Mouse (Mus musculus): ENCODE measurements around the gene C2cd5. TPM values are rescaled to one million over a fixed set of nuclear protein-coding genes. Genes with fewer than 3 reads are reported as not detected.

Gene C2cd5
- total and polyA plus RNA-seq, 3 experiments = 19.1 to 22.3 (median 19.7) TPM

- in situ Hi-C loops (cut with MboI; ENCODE audit: low pct_ligation_motif_present, low pct_unique_long_range_greater_than_20kb, low sequenced_read_pairs) (no loop called here), dilution Hi-C loops (cut with MboI; ENCODE audit: extremely low pct_ligation_motif_present, extremely low pct_unique_long_range_greater_than_20kb, low sequenced_read_pairs) (no loop called here)
- no peaks in the 10 kb centered on the region for H3K9me3 ChIP-seq (replicated peaks; ENCODE audit: low read length)
- H3K36me3 ChIP-seq (replicated peaks in 1 of 2; ENCODE audit: control insufficient read depth in 1 of 2, insufficient read depth in 1 of 2, low read length in 1 of 2) = peaks cover 26 to 61% of the 10 kb centered on the region in 2 experiments
- H3K27ac ChIP-seq (ENCODE audit: insufficient read depth, low read depth) = no peak overlapping the region
- no peak overlapping the region for H3K4me3 ChIP-seq (replicated peaks in 1 of 3; ENCODE audit: low read depth in 2 of 3, low read length in 2 of 3, poor library complexity in 1 of 3)
- no peak for DNase-seq (ENCODE audit: extremely low read depth)
- H3K27me3 ChIP-seq (replicated peaks) = no peaks in the 10 kb centered on the region
- no peak overlapping the region for H3K9ac ChIP-seq (ENCODE audit: insufficient read depth, low read depth)
- no peaks in the 10 kb centered on the region for H3K79me2 ChIP-seq (replicated peaks; ENCODE audit: control insufficient read depth, extremely low read depth, insufficient read depth, poor library complexity, severe bottlenecking)
- peaks cover 0 to 10% of the 10 kb centered on the region in 2 experiments; a peak in 2 of 4 replicates for H3K4me1 ChIP-seq (ENCODE audit: control insufficient read depth in 1 of 2, insufficient read depth in 2 of 2)
- no peak for TF ChIP-seq NRF1 (IDR thresholded peaks at IDR 0.05; ENCODE audit: low read depth, low read length)
- no peak for TF ChIP-seq ZNF384 (IDR thresholded peaks at IDR 0.05; ENCODE audit: low read depth, low read length)
- TF ChIP-seq UBTF (IDR thresholded peaks at IDR 0.05; ENCODE audit: low read depth, low read length) = no peak
- no peak for TF ChIP-seq RAD21 (IDR thresholded peaks at IDR 0.05; ENCODE audit: low read depth, low read length)
- no peak overlapping the region for H3K4me2 ChIP-seq (ENCODE audit: insufficient read depth, low read depth, poor library complexity, severe bottlenecking)
Measured at GRCm38 (mm10) chr6:143069606-143070005, 30.3 kb downstream of the C2cd5 start.

DNA sequence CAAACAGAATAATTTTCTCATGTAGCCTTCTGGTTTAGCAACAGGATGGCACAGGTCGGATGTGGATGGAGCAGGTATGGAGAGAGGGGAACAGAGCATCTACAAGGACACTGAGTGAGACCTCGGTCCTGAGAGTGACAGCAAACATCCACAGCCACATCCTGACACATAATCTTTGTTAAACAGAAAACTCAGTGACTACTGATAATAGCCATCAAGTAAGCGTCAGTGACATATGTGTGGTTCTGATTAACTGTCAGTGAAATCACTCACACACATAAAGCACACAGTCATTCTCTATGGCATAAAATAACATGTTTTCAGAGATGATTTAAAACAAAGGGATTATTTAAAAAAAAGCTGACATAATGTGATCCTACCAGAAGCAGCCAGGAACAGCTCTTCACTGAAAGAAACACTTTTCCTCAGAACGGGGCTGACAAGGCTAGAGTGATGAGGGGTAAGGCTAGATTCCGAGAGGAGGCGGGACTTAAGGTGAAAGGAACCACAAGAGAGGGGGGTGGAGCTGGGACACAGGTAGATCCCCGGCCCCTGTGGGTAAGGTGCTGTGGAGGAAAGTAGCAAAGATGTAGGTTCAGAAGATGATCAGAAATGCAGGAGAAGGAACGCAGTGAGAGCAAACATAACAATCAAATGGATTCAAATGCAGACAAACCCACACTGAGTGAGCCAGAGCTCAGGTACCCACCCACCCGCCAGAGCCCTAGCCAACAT is 31.6 kb downstream of the C2cd5 start:
- no peak for DNase-seq (ENCODE audit: extremely low read depth)

DNA sequence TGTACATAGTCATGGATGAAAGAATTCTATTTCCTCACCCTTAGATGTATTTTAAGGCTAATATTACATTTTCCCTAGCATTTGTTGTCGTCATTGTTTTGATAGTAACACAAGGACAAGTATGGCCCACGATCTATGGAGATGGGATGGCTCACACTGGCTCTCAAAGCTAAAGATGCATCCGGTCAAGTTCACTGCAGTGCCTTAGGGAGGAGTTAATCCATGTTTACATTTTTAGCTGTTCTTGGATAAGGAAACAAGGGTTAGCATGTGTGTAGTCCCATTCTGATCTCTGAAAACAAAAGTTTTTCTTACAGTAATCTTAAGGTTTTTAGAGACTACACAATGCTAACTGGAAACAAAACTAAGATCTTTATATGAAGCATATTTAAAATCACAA is 32.3 kb downstream of the C2cd5 start:
- in situ Hi-C loops (cut with MboI; ENCODE audit: low pct_ligation_motif_present, low pct_unique_long_range_greater_than_20kb, low sequenced_read_pairs) (no loop called here), dilution Hi-C loops (cut with MboI; ENCODE audit: extremely low pct_ligation_motif_present, extremely low pct_unique_long_range_greater_than_20kb, low sequenced_read_pairs) (no loop called here)
- peaks cover 14 to 65% of the 10 kb centered on the region in 2 experiments for H3K36me3 ChIP-seq (replicated peaks in 1 of 2; ENCODE audit: control insufficient read depth in 1 of 2, insufficient read depth in 1 of 2, low read length in 1 of 2)
- no peak overlapping the region for H3K9ac ChIP-seq (ENCODE audit: insufficient read depth, low read depth)
- H3K4me2 ChIP-seq (ENCODE audit: insufficient read depth, low read depth, poor library complexity, severe bottlenecking) = no peak overlapping the region
- no peak for DNase-seq (ENCODE audit: extremely low read depth)
- H3K9me3 ChIP-seq (replicated peaks; ENCODE audit: low read length) = no peaks in the 10 kb centered on the region
- no peak overlapping the region for H3K4me3 ChIP-seq (replicated peaks in 1 of 3; ENCODE audit: low read depth in 2 of 3, low read length in 2 of 3, poor library complexity in 1 of 3)
- H3K27ac ChIP-seq (ENCODE audit: insufficient read depth, low read depth) = no peak overlapping the region
- TF ChIP-seq JUN (IDR thresholded peaks at IDR 0.05; ENCODE audit: insufficient read depth, low read depth, low read length) (no peak), JUND (conservative IDR thresholded peaks at IDR 0.05; ENCODE audit: low read depth, low read length) (no peak), ETS1 (conservative IDR thresholded peaks at IDR 0.05; ENCODE audit: low read depth, low read length) (no peak)
- no peaks in the 10 kb centered on the region for H3K4me1 ChIP-seq (ENCODE audit: control insufficient read depth in 1 of 2, insufficient read depth in 2 of 2)
- no peaks in the 10 kb centered on the region for H3K79me2 ChIP-seq (replicated peaks; ENCODE audit: control insufficient read depth, extremely low read depth, insufficient read depth, poor library complexity, severe bottlenecking)
- no peaks in the 10 kb centered on the region for H3K27me3 ChIP-seq (replicated peaks)

More for the DNA sequence above, 31.6 kb downstream of the C2cd5 start:
- no peaks in the 10 kb centered on the region for H3K79me2 ChIP-seq (replicated peaks; ENCODE audit: control insufficient read depth, extremely low read depth, insufficient read depth, poor library complexity, severe bottlenecking)
- no peak for TF ChIP-seq E2F4 (IDR thresholded peaks at IDR 0.05; ENCODE audit: insufficient replicate concordance, low read depth, low read length)
- TF ChIP-seq MAX (IDR thresholded peaks at IDR 0.05; ENCODE audit: low read length) = no peak
- TF ChIP-seq GABPA (IDR thresholded peaks at IDR 0.05; ENCODE audit: insufficient replicate concordance, low read depth, low read length) = no peak
- no peak for TF ChIP-seq MEF2A (IDR thresholded peaks at IDR 0.05; ENCODE audit: borderline replicate concordance, low read depth, low read length)
- TF ChIP-seq NELFE (IDR thresholded peaks at IDR 0.05; ENCODE audit: low read depth, low read length) = no peak
- TF ChIP-seq KAT2A (IDR thresholded peaks at IDR 0.05; ENCODE audit: insufficient replicate concordance, low read length) = no peak
- TF ChIP-seq HCFC1 (IDR thresholded peaks at IDR 0.05; ENCODE audit: low read depth, low read length) = no peak
- TF ChIP-seq NRF1 (IDR thresholded peaks at IDR 0.05; ENCODE audit: low read depth, low read length) = no peak
- TF ChIP-seq MXI1 (IDR thresholded peaks at IDR 0.05; ENCODE audit: low read depth, low read length) = no peak
- no peak for TF ChIP-seq MAFK (IDR thresholded peaks at IDR 0.05; ENCODE audit: insufficient replicate concordance, low read length)
- no peak for TF ChIP-seq ZMIZ1 (IDR thresholded peaks at IDR 0.05; ENCODE audit: low read depth, low read length)
- TF ChIP-seq IRF4 (IDR thresholded peaks at IDR 0.05; ENCODE audit: low read depth, low read length) = no peak
- TF ChIP-seq JUN (IDR thresholded peaks at IDR 0.05; ENCODE audit: insufficient read depth, low read depth, low read length) = no peak
- TF ChIP-seq SMC3 (IDR thresholded peaks at IDR 0.05; ENCODE audit: low read depth, low read length) = no peak
- no peak for TF ChIP-seq JUND (conservative IDR thresholded peaks at IDR 0.05; ENCODE audit: low read depth, low read length)
- TF ChIP-seq TCF12 (IDR thresholded peaks at IDR 0.05; ENCODE audit: low read depth, low read length) = no peak
- TF ChIP-seq ZC3H11A (IDR thresholded peaks at IDR 0.05; ENCODE audit: low read depth, low read length) = no peak
- TF ChIP-seq MAZ (IDR thresholded peaks at IDR 0.05; ENCODE audit: low read depth, low read length) = no peak
- no peak for TF ChIP-seq POLR2AphosphoS2 (IDR thresholded peaks at IDR 0.05; ENCODE audit: low read depth, low read length)
- no peak for TF ChIP-seq USF1 (IDR thresholded peaks at IDR 0.05; ENCODE audit: low read depth, low read length)
- H3K9ac ChIP-seq (ENCODE audit: insufficient read depth, low read depth) = no peak overlapping the region
- no peaks in the 10 kb centered on the region for H3K27me3 ChIP-seq (replicated peaks)
- dilution Hi-C loops (cut with MboI; ENCODE audit: extremely low pct_ligation_motif_present, extremely low pct_unique_long_range_greater_than_20kb, low sequenced_read_pairs) (no loop called here), in situ Hi-C loops (cut with MboI; ENCODE audit: low pct_ligation_motif_present, low pct_unique_long_range_greater_than_20kb, low sequenced_read_pairs) (no loop called here)
- peaks cover 19 to 64% of the 10 kb centered on the region in 2 experiments for H3K36me3 ChIP-seq (replicated peaks in 1 of 2; ENCODE audit: control insufficient read depth in 1 of 2, insufficient read depth in 1 of 2, low read length in 1 of 2)
- no peak overlapping the region for H3K4me2 ChIP-seq (ENCODE audit: insufficient read depth, low read depth, poor library complexity, severe bottlenecking)
- no peak overlapping the region for H3K27ac ChIP-seq (ENCODE audit: insufficient read depth, low read depth)
- H3K9me3 ChIP-seq (replicated peaks; ENCODE audit: low read length) = no peaks in the 10 kb centered on the region
- peaks cover 0 to under 1% of the 10 kb centered on the region in 2 experiments; a peak in 1 of 4 replicates for H3K4me1 ChIP-seq (ENCODE audit: control insufficient read depth in 1 of 2, insufficient read depth in 2 of 2)
- no peak overlapping the region for H3K4me3 ChIP-seq (replicated peaks in 1 of 3; ENCODE audit: low read depth in 2 of 3, low read length in 2 of 3, poor library complexity in 1 of 3)

Data from CH12.LX (cell line).